Comparison of ENCODE assay signal across 13 mouse cellular contexts in genomic region chr8:85570466-85570865, GRCm38 (mm10).
"Had no signal": no experiment of that assay in that cellular context is flagged by ENCODE, and none has a peak within 500 bp of the region (broad histone marks: within the 10 kb centered on the region; RNA-seq: fewer than 3 reads in every experiment).

No protein-coding gene starts in this region.

- DNase-seq: kidney, adult 11 months; kidney, adult 9 months; kidney, postnatal 36 days; layer of hippocampus, adult 9-11 months; layer of hippocampus, postnatal 36 days; left cerebral cortex, postnatal 4 days; lung, adult 18-20 months; lung, postnatal 4 days; retina, postnatal 1 day had no signal

- H3K36me3 ChIP-seq: limb, embryonic 13.5 days; midbrain, embryonic 12.5 days; neural tube, embryonic 15.5 days had no signal

- ATAC-seq: lung, postnatal 0 days had no signal

- H3K27me3 ChIP-seq: limb, embryonic 13.5 days; midbrain, embryonic 12.5 days; neural tube, embryonic 15.5 days had no signal
